Mouse (Mus musculus) adrenal gland, adult 2 months (tissue): ENCODE data around the gene Olfr692. TPM values are rescaled to one million over a fixed set of nuclear protein-coding genes. Genes with fewer than 3 reads are reported as not detected.
"Not testable (repeated sequence)": the region's sequence is repeated elsewhere in the genome, so short reads cannot be mapped to it uniquely, and the experiment has no call there.

Experiments
- DNase-seq: peaks from one replicate; pipeline ENCODE4 v3.0.0; 2021
- long read RNA-seq: library from polyadenylated mRNA; stranded (forward); transcript quantifications from one replicate; pipeline ENCODE4 v2.0.0, GENCODE M21; 2021
- polyA plus RNA-seq: library from polyadenylated mRNA; depleted of rRNA; stranded (reverse); fragments of >200 nt; gene quantifications from 2 replicates; pipeline ENCODE4 v1.2.3, GENCODE M21; 2012; rRNA removed
- total RNA-seq, 2 experiments: library from RNA; stranded (reverse); gene quantifications; 2 replicates each; pipeline ENCODE4 v1.2.3; 2021

Gene Olfr692
- total RNA-seq (not detected), polyA plus RNA-seq (not detected in 2 replicates)
- long read RNA-seq, result 0 reads

DNA sequence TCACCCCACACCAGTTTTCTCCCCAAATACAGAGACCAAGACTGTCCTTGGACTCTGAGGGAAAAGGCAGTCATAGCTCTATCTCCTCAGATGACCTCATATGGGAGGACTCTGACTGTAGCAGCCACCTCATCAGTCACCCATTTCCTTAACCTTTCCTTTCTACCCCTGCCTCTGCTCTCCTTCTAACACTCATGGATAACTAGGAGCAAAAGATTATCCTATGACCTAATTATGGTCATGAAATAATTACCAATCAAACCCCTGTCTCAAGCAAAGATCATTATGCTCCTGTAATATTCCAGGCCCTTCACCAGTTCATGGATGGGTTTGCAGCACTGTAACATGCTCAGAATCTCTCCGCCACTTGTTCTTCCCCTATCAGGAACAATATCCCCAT lies at the start of gene Olfr692:
Gene Olfr692, plus strand, starts transcription at position 301 of the 400 bp plus-strand sequence.
- no peak for DNase-seq

- no peak for DNase-seq
Measured at GRCm38 (mm10) chr7:105325302-105325701, 42.7 kb upstream of the Olfr692 start.

DNA sequence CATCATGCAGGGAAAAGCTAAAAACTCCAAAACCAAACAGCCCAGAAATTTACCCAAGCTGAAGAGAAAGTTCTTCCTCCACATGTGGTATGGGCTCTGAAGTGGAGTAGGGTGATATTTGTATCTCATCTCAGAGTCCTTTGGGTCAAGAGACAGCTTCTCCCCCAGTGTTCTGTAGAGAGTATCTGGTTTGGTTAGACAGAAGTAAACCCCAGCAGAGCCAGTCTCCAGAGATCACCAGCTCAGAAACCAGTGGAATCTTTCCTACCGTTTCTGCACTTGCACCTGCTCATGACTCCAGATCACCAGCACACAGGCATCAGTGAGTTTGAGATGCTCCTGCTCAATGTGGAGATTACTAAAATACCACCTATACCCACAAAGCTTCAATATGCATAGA lies 34.0 kb upstream of the Olfr692 start, which contains the start of gene Olfr690:
Gene Olfr690, minus strand, starts transcription at position 101 of the 400 bp plus-strand sequence.
- DNase-seq, result no peak

GRCm38 (mm10) chr7:105342170-105342569 lies 25.9 kb upstream of the Olfr692 start, which contains the start of gene Olfr691:
TSS of gene Olfr691 (minus strand) at chr7:105342270.
- no peak for DNase-seq

DNA sequence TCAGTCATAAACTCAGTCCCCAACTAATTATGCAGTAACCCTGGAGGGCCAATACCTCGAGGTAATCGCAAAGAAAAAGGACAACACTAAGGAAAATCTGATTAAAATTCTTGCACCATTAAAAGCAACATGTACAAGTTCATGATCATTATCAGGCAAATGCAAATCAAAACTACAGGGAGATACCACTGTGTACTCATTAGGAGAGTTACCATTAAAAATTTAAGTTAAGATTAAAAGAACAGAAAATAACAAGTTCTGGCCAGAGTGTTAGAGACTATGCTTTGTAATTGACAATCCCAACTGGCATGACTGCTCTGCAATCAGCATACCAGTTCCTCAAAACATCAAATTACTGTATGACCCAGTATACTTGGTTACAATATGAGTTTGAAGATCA lies 25.3 kb upstream of the Olfr692 start:
- DNase-seq, result no peak

- not testable (repeated sequence) for DNase-seq
Measured at GRCm38 (mm10) chr7:105356064-105356463, 12.0 kb upstream of the Olfr692 start.

- DNase-seq, result not testable (repeated sequence)
Measured at GRCm38 (mm10) chr7:105356487-105356886, 11.5 kb upstream of the Olfr692 start.

DNA sequence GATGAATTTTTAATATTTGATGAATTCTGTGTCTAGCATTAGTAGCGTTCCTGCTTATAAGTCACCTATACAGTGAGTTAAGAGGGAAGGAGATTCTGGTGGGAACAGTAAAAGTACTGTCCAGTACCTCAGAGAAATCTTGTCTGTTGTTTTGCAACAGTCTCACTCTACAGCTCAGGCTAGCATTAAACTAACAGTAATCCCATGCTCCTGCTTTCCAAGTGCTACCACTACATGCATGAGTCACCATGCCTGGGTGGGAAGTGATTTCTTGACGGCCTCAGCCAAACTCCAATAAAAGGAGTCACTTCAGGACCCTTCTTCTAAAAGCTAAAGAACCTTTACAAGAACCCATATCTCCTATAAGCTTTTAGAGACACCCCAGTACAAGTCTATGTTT lies 6.3 kb upstream of the Olfr692 start:
- DNase-seq, result no peak

GRCm38 (mm10) chr7:105367268-105367667 lies 762 bp upstream of the Olfr692 start:
- DNase-seq, result no peak

DNA sequence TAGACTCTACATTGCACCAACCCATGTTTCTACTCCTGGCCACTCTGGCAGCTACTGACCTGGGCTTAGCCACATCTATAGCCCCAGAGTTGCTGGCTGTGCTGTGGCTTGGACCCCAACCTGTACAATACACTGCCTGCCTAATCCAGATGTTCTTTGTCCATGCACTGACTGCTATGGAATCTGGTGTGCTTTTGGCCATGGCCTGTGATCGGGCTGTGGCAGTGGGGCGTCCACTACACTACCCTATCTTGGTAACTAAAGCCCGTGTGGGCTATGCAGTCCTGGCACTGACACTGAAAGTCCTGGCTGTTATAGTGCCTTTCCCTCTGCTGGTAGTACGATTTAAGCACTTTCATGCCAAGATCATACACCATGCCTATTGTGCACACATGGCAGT lies 491 bp downstream of the Olfr692 start:
- DNase-seq, result no peak

- no peak for DNase-seq
Measured at GRCm38 (mm10) chr7:105372912-105373311, 4.9 kb downstream of the Olfr692 start.

DNA sequence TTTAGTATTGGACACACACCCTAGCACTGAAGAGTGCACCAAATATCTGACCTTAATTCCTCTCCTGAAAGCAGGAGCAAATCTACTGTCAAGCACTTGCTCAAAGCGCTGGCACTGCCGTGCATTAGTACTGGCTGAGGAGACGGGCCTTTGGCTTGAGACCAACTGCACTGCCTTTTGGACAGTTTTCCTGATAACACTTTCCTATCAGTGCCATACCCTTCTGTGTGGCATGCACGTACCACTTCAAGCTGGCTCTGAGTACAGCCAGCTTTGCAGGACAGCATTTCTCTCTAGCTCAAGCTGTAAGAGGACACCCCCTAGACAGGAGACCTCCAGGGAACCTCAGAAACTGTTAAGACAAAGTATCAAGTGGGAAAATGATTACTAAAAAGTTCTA lies 5.5 kb downstream of the Olfr692 start:
- DNase-seq, result peak; percentile 13

- DNase-seq, result no peak
Measured at GRCm38 (mm10) chr7:105373976-105374375, 5.9 kb downstream of the Olfr692 start.

DNA sequence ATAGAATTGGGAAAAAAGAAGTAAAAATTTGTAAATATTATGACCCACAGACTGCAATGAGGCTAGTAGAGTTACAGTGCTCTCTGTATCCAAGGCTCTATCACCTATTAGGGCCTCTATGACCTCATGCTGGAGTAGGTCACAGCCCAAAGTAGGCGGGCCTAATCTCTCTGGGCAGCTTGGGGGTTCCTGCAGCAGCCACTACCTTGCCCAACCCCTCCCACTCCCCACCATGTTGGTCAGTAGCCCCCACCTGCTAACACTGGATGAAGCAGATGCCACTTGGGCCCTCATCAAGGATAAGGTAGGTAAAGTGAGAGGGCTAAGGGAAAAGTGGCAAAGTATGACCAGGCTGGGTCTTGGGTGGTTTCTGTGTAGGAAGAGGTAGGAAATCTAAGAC lies 6.8 kb downstream of the Olfr692 start, which contains the start of gene Gm5901:
Gene Gm5901, plus strand, starts transcription at position 173 of the 400 bp plus-strand sequence.
- no peak for DNase-seq

- no peak for DNase-seq
Measured at GRCm38 (mm10) chr7:105380329-105380728, 12.3 kb downstream of the Olfr692 start.

- DNase-seq, result no peak
Measured at GRCm38 (mm10) chr7:105387696-105388095, 19.7 kb downstream of the Olfr692 start.

DNA sequence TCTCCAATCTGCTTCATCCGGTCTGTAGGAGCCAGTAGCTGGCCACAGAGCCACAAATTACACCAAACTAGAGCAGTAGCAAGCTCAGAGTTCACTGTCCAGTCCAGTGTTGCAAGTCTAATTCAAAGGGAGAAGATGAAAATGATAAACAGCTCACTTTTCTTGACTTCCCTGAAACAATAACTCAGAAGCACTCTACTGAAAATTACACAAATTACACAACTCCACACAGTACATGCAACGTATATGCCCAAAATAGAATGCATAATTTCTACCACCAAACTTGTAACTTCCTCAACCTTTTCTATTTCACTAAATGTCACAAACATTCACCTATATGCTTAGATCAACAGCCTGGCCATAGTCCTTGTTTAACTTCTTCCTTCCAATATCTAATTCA lies 22.2 kb downstream of the Olfr692 start:
- no peak for DNase-seq

DNA sequence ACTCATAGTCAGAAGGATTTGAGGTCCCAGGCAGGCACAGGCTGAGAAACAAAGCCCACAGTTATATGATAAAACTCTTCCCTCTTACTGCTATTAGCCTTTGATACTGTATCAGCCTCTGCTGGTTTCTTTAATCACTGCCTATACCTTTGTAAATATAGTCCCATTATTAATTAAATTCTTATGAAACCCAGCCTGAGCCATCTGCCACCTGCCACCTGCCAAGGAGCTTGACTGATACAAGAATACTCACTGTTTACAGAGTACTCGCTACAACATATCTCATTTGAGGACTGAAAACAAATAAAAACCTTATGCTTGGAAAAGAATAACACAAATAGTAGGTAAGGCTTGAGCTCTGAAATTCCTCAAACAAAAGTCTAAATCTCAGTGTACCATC lies 26.6 kb downstream of the Olfr692 start:
- DNase-seq, result no peak

GRCm38 (mm10) chr7:105395131-105395820 lies 27.2 kb downstream of the Olfr692 start:
- DNase-seq, result no peak

- DNase-seq, result no peak
Measured at GRCm38 (mm10) chr7:105396126-105396525, 28.1 kb downstream of the Olfr692 start.

GRCm38 (mm10) chr7:105399058-105399934 lies 31.3 kb downstream of the Olfr692 start:
- DNase-seq, result no peak

- DNase-seq, result peak; percentile 100
Measured at GRCm38 (mm10) chr7:105399935-105400624, 32.0 kb downstream of the Olfr692 start, which contains the start of gene Fam160a2. TSS of gene Fam160a2 (minus strand) at chr7:105400054.
